ENCODE assay signal across 24 mouse cellular contexts in genomic region chr4:82686037-82686436, GRCm38 (mm10). TPM values are rescaled to one million over a fixed set of nuclear protein-coding genes. Genes with fewer than 3 reads are reported as not detected.
DNase-seq lines count a peak whose midpoint lies in the region; ATAC-seq and TF ChIP-seq lines count a peak whose summit lies in the region.
"Had no signal": no experiment of that assay in that cellular context is flagged by ENCODE, and none has a peak within 500 bp of the region (broad histone marks: within the 10 kb centered on the region; RNA-seq: fewer than 3 reads in every experiment).

No protein-coding gene starts in this region.

- no peak overlapping the region for H3K4me3 ChIP-seq in liver, embryonic 12.5 days
- no peak overlapping the region for H3K4me3 ChIP-seq in liver, postnatal 0 days (ENCODE audit: low read depth, low read length)
- H3K4me3 ChIP-seq: embryonic facial prominence, embryonic 15.5 days; forebrain, embryonic 12.5 days; hindbrain, embryonic 13.5 days had no signal

- no peak for DNase-seq in liver, postnatal 0 days
- DNase-seq in MEL-GATA-1-ER (ENCODE audit: extremely low read depth, low read depth): peak; percentile 71
- no peak for DNase-seq in kidney, adult 18-20 months
- DNase-seq: adrenal gland, adult 2 months; adrenal gland, postnatal 25 days; cerebellum, adult 2 months; cerebellum, postnatal 10 days; embryo, embryonic 11 days; forebrain, postnatal 0 days; gastrocnemius, postnatal 14 days; heart, adult 11 months; heart, postnatal 10 days; heart, postnatal 4 days had no signal

- no peaks in the 10 kb centered on the region for H3K4me1 ChIP-seq in liver, embryonic 12.5 days
- H3K4me1 ChIP-seq in liver, postnatal 0 days (ENCODE audit: insufficient read depth): no peaks in the 10 kb centered on the region

- no peak for ATAC-seq in liver, embryonic 12.5 days
- ATAC-seq in liver, postnatal 0 days: no peak
- ATAC-seq in granulocyte monocyte progenitor cell, adult 5-6 weeks (replicated peaks; ENCODE audit: poor library complexity, severe bottlenecking): peak; percentile 87
- peak; percentile 87 for ATAC-seq in megakaryocyte progenitor cell, adult 5-6 weeks (replicated peaks; ENCODE audit: poor library complexity)
- ATAC-seq in erythroblast, adult 5-6 weeks (replicated peaks; ENCODE audit: low FRiP score, poor library complexity, severe bottlenecking): no peak
- ATAC-seq: activated CD4-positive, CD25-positive, alpha-beta regulatory T cell, adult 4 months; forebrain, postnatal 0 days; hindbrain, postnatal 0 days; Patski had no signal

- H3K27me3 ChIP-seq in liver, embryonic 12.5 days (replicated peaks): no peaks in the 10 kb centered on the region
- H3K27me3 ChIP-seq in liver, postnatal 0 days (ENCODE audit: insufficient read depth, low read length): no peaks in the 10 kb centered on the region
- H3K27me3 ChIP-seq: embryonic facial prominence, embryonic 15.5 days; forebrain, embryonic 12.5 days; hindbrain, embryonic 13.5 days; Patski had no signal

- H3K9ac ChIP-seq in liver, embryonic 12.5 days: no peak overlapping the region
- H3K9ac ChIP-seq in liver, postnatal 0 days (replicated peaks): no peak overlapping the region
- H3K9ac ChIP-seq: embryonic facial prominence, embryonic 15.5 days; forebrain, embryonic 12.5 days; forebrain, postnatal 0 days; hindbrain, embryonic 13.5 days had no signal

- H3K4me2 ChIP-seq in liver, embryonic 12.5 days: peak overlapping the region; percentile 33
- no peak overlapping the region for H3K4me2 ChIP-seq in liver, postnatal 0 days (ENCODE audit: low read depth, low read length)
- H3K4me2 ChIP-seq: embryonic facial prominence, embryonic 15.5 days; forebrain, embryonic 12.5 days; hindbrain, embryonic 13.5 days had no signal

- H3K36me3 ChIP-seq in liver, embryonic 12.5 days: no peaks in the 10 kb centered on the region
- no peaks in the 10 kb centered on the region for H3K36me3 ChIP-seq in liver, postnatal 0 days (replicated peaks; ENCODE audit: insufficient read depth, low read length)
- H3K36me3 ChIP-seq: embryonic facial prominence, embryonic 15.5 days; forebrain, embryonic 12.5 days; hindbrain, embryonic 13.5 days had no signal

- TF ChIP-seq EP300 in liver, postnatal 0 days (IDR thresholded peaks at IDR 0.05; ENCODE audit: low read depth): no peak

- no peak overlapping the region for H3K27ac ChIP-seq in liver, embryonic 12.5 days
- H3K27ac ChIP-seq in liver, postnatal 0 days (ENCODE audit: low read depth): no peak overlapping the region
- H3K27ac ChIP-seq: embryonic facial prominence, embryonic 15.5 days; forebrain, embryonic 12.5 days; hindbrain, embryonic 13.5 days; hindbrain, postnatal 0 days had no signal

- no peaks in the 10 kb centered on the region for H3K9me3 ChIP-seq in liver, embryonic 12.5 days (replicated peaks)
- H3K9me3 ChIP-seq in liver, postnatal 0 days (ENCODE audit: low read length): no peaks in the 10 kb centered on the region
- H3K9me3 ChIP-seq: embryonic facial prominence, embryonic 15.5 days; forebrain, embryonic 12.5 days; hindbrain, embryonic 13.5 days had no signal

- TF ChIP-seq CTCF in liver, postnatal 0 days (IDR thresholded peaks at IDR 0.05; ENCODE audit: low read depth): no peak

- 29% methylated on average over 6 of the region's 6 CpGs for WGBS in liver, embryonic 12.5 days (ENCODE audit: insufficient replicate concordance)
- WGBS in liver, postnatal 0 days (ENCODE audit: insufficient replicate concordance): 32% methylated on average over 6 of the region's 6 CpGs

RNA-seq across cellular contexts. Expression of gene Nfib, which starts 19.5 kb away (rescaled TPM):
- polyA plus RNA-seq in liver, embryonic 12.5 days (2016; fragmentation: Nextera tagmentation; extraction: Ambion mirVana): 9.5 and 11.8 TPM in 2 replicates
- 7.7 and 8.3 TPM in 2 replicates for polyA plus RNA-seq in liver, postnatal 0 days (2015; fragmentation: Nextera tagmentation; extraction: Ambion mirVana)
- not detected in 2 replicates for total RNA-seq in granulocyte monocyte progenitor cell, adult 5-6 weeks (2014; fragmentation: Nextera tagmentation)
- total RNA-seq in granulocyte monocyte progenitor cell, adult 5-6 weeks (2017): not detected in 2 replicates
- total RNA-seq in megakaryocyte progenitor cell, adult 5-6 weeks (2015): not detected in 2 replicates
- 0.10 TPM in 1 of 2 replicates, not detected in the other for total RNA-seq in megakaryocyte progenitor cell, adult 5-6 weeks (2017)
- total RNA-seq in erythroblast, adult 5-6 weeks (2015; ENCODE audit: low replicate concordance): not detected in 2 replicates
- total RNA-seq in erythroblast, adult 5-6 weeks (2017; ENCODE audit: low replicate concordance): not detected in 2 replicates
- total RNA-seq: MEL had no signal

Comparison
In these comparisons a context has a peak if more than half of its experiments do, and no peak if none do; other contexts are left out.
1. ATAC-seq: peak in granulocyte monocyte progenitor cell, adult 5-6 weeks (single experiment) and megakaryocyte progenitor cell, adult 5-6 weeks (single experiment); none in liver, embryonic 12.5 days (single experiment), liver, postnatal 0 days (single experiment) and erythroblast, adult 5-6 weeks (single experiment).